Mouse (Mus musculus): Measurements from ENCODE around the gene Gm11437.

DNA sequence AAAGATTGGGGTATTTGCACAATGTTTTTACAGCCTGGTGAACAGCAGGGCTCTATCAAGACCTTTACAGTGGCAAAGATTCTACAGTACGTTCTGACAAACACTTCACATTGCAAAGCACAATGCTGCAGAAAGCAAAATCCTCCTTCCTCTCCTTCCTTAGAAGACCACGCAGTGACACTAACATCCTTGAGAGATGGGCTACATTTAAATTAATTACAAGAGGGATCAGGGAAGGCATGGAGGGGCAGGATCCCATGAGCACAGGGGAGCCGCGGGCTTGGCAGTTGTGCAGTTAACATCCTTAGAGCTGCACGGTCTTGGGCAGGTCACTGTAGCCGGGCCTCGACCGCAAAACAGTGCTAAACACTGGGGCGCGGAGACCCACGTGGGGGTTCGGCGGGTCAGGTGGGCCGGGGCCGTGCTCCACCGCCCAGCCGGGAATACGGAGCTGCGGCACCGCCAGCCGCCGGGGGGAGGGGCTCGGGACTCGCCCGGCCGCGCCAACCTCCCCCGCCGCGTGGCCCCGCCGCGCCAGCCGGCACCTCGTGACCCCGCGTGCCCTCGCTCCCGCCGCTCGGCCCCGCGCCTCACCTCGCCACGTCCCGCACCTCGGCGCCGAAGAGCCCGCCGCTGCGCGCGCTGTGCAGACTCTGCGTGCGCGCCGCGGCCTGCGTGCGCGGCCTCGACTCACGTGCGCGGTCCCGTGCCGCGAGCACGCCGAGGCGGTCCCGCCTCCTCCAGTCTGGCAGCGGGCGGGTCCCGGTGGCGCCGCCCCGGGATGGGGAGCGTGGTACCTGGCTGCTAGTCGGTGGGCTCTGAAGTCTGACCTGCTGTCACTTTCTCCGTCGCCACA lies 38.1 kb downstream of the Gm11437 start, which contains the start of the genes Tada2a and Acaca:
- TF ChIP-seq EP300 (optimal IDR thresholded peaks at IDR 0.05) = no peak
- no peak; the same call in 1 of the 2 replicates for TF ChIP-seq CTCF (IDR thresholded peaks at IDR 0.05; ENCODE audit: low read depth)
